Mouse (Mus musculus): ENCODE data around the gene En1.

GRCm38 (mm10) chr1:120558341-120559285, 43.6 kb upstream of the En1 start:
- TF ChIP-seq CTCF (IDR thresholded peaks at IDR 0.05; ENCODE audit: low read depth), result no peak
- TF ChIP-seq EP300 (IDR thresholded peaks at IDR 0.05; ENCODE audit: low read depth), result no peak

Data from liver, embryonic 14.5 days (tissue).